Mouse (Mus musculus) brain, embryonic 14.5 days (tissue): ENCODE data around the gene Pla2g4e.

Experiments
- CTCF ChIP-seq: fragments of 200-500 bp; IDR thresholded peaks from 2 replicates; pipeline ENCODE4 v1.5.1; 2012; ENCODE audit warnings: inconsistent platforms, mild to moderate bottlenecking, moderate library complexity, borderline replicate concordance; ENCODE audit not compliant: insufficient read depth, insufficient read length; ENCODE audit errors: extremely low read depth
- POLR2A ChIP-seq: fragments of 200-500 bp; IDR thresholded peaks from 2 replicates; pipeline ENCODE4 v1.6.1; 2012; ENCODE audit warnings: mild to moderate bottlenecking, inconsistent platforms, borderline replicate concordance; ENCODE audit not compliant: poor library complexity, insufficient read depth, insufficient read length, severe bottlenecking; ENCODE audit errors: extremely low read depth

GRCm38 (mm10) chr2:120256259-120256658 is 11.1 kb upstream of the Pla2g4e start:
- TF ChIP-seq CTCF (no peak), POLR2A (no peak)
